Mouse (Mus musculus) left cerebral cortex, adult 18-20 months (tissue): ENCODE data around the gene Hcn3. TPM values are rescaled to one million over a fixed set of nuclear protein-coding genes. Genes with fewer than 3 reads are reported as not detected.
A peak's percentile ranks its signal among the peaks of the same experiment; 100 is the strongest.
"Not testable (repeated sequence)": the region's sequence is repeated elsewhere in the genome, so short reads cannot be mapped to it uniquely, and the experiment has no call there.

Experiments
- DNase-seq, 2 experiments: peaks; one replicate each; pipeline ENCODE4 v3.0.0; 2021 to 2022; ENCODE audit warnings: low spot score in 2 of 2, mixed read lengths in 1 of 2
- total RNA-seq, 2 experiments: library from RNA; stranded (reverse); gene quantifications; 2 replicates each; pipeline ENCODE4 v1.2.3; 2021

Hcn3 gene
- total RNA-seq, 2 experiments from 2014 or later = 14.4 to 21.9 TPM

GRCm38 (mm10) chr3:89182531-89183057, 22.6 kb upstream of the Hcn3 start:
- no peak for DNase-seq

GRCm38 (mm10) chr3:89181749-89182500, 21.9 kb upstream of the Hcn3 start:
- no peak for DNase-seq

GRCm38 (mm10) chr3:89179056-89179455, 19.1 kb upstream of the Hcn3 start:
- DNase-seq = no peak

- DNase-seq = no peak
These were observed 18.1 kb upstream of the Hcn3 start for GRCm38 (mm10) chr3:89178107-89178385.

GRCm38 (mm10) chr3:89177242-89178106, 17.5 kb upstream of the Hcn3 start, which contains the start of gene Scamp3:
Gene Scamp3, plus strand, starts transcription at chr3:89177473.
- DNase-seq = peak; percentile 82 to 86

- no peak for DNase-seq
These were observed 16.4 kb upstream of the Hcn3 start for GRCm38 (mm10) chr3:89176421-89176820.

GRCm38 (mm10) chr3:89175544-89175943, 15.5 kb upstream of the Hcn3 start:
- DNase-seq = no peak

GRCm38 (mm10) chr3:89174844-89175243, 14.8 kb upstream of the Hcn3 start:
- no peak for DNase-seq

- no peak for DNase-seq
These were observed 6.9 kb upstream of the Hcn3 start for GRCm38 (mm10) chr3:89166945-89167344.

- no peak for DNase-seq
These were observed 5.4 kb upstream of the Hcn3 start for GRCm38 (mm10) chr3:89165268-89165870.

GRCm38 (mm10) chr3:89164506-89165267, 4.7 kb upstream of the Hcn3 start, which contains the start of gene Clk2:
Gene Clk2, plus strand, starts transcription at chr3:89164795.
- DNase-seq = peak; percentile 92 to 96

GRCm38 (mm10) chr3:89163643-89164245, 3.7 kb upstream of the Hcn3 start:
- DNase-seq = no peak

- DNase-seq = no peak
These were observed 3.1 kb upstream of the Hcn3 start for GRCm38 (mm10) chr3:89163123-89163522.

GRCm38 (mm10) chr3:89161786-89162185, 1.8 kb upstream of the Hcn3 start:
- no peak for DNase-seq

- not testable (repeated sequence) for DNase-seq
These were observed 1.2 kb upstream of the Hcn3 start for GRCm38 (mm10) chr3:89161207-89161606.

- no peak for DNase-seq
These were observed 785 bp downstream of the Hcn3 start for GRCm38 (mm10) chr3:89159211-89159610.

GRCm38 (mm10) chr3:89158651-89159050, 1.3 kb downstream of the Hcn3 start:
- no peak for DNase-seq

- no peak for DNase-seq
These were observed 3.0 kb downstream of the Hcn3 start for GRCm38 (mm10) chr3:89156951-89157350.

GRCm38 (mm10) chr3:89152084-89152835, 7.7 kb downstream of the Hcn3 start:
- DNase-seq = no peak

- no peak for DNase-seq
These were observed 11.4 kb downstream of the Hcn3 start for GRCm38 (mm10) chr3:89148567-89148966.
